Mouse (Mus musculus) Patski (cell line): ENCODE data around the gene Ntan1. TPM values are rescaled to one million over a fixed set of nuclear protein-coding genes. Genes with fewer than 3 reads are reported as not detected.
"Not testable (repeated sequence)": the region's sequence is repeated elsewhere in the genome, so short reads cannot be mapped to it uniquely, and the experiment has no call there.

Source experiments
- ATAC-seq: fragments of 100-300 bp; one replicate; pipeline ENCODE4 v1.8.0; 2021
- CTCF ChIA-PET: fragments of 350-600 bp; sonication (Branson Sonifier 250); formaldehyde crosslinking; loops from one replicate; lab custom pipeline; 2022; ENCODE audit warnings: inconsistent platforms; lab: Charles Lee
- POLR2A ChIA-PET: fragments of 350-600 bp; sonication (Branson Sonifier 250); formaldehyde crosslinking; loops from one replicate; lab custom pipeline; 2022; ENCODE audit warnings: antibody characterized with exemption, inconsistent platforms; lab: Charles Lee
- DNase-seq: peaks from one replicate; pipeline ENCODE4 v3.0.0-alpha.2; 2011; ENCODE audit warnings: low read depth, low spot score
- H3K27me3 ChIP-seq: fragments of 371-371 bp; one replicate; pipeline ENCODE4 v1.5.1; 2021
- CTCF ChIP-seq: fragments of 100-300 bp; IDR thresholded peaks from one replicate; pipeline ENCODE4 v1.5.1; 2021
- in situ Hi-C: fragments of 300-500 bp; cut with MboI; formaldehyde crosslinking; loops from 3 replicates; pipeline ENCODE4 v1.11.1; 2018; ENCODE audit warnings: low pct_unique_long_range_greater_than_20kb, mixed read lengths
- polyA plus RNA-seq: library from polyadenylated mRNA; unstranded; gene quantifications from one replicate; pipeline ENCODE4 v1.2.3, GENCODE M21; 2021

The Ntan1 gene
- polyA plus RNA-seq, 1 experiment from 2014 or later = 147 TPM

DNA sequence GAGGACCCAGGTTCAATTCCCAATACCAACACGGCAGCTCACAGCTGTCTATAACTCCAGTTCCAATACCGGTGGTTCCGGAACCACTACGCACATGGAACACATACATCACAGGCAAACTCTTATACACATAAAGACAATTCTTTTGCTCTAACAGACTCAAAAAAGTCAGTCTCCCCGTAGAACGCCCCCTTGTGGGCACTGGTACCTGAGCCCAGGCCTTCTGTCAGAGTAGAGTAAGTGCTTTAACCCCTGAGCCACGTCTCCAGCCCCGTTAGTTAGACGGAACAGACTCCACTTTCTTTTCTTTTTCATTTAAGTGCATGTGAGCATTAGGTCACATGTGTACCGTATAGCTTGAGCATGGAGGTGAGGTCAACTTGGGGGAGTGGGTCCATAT lies 11.8 kb downstream of the Ntan1 start:
- ChIA-PET POLR2A (no interaction called here), CTCF (no interaction called here)
- no peak for DNase-seq
- no peaks in the 10 kb centered on the region for H3K27me3 ChIP-seq
- no peak for ATAC-seq
- TF ChIP-seq CTCF = no peak
- in situ Hi-C loops = no loop called here

DNA sequence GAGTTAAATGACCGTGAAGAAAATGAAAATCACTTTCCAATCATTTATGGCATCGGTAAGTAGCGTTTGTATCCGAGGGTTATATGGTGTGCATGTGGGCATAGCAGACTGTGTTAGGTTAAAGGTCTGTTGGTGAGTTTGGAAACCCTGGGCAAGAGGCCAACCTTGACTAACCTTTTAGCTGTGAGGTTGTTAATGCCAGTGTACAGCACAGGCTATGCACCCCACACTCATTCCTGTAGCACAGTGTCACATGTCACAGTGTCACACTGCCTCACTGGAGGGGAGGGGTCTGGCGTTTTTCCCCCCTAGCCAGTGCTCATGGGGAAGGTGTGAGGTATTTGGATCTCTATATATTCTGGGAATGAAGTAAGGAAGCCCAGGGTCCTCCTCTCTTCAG lies 13.0 kb downstream of the Ntan1 start:
- no peak for TF ChIP-seq CTCF
- CTCF ChIA-PET = no interaction called here

GRCm38 (mm10) chr16:13834382-13834781 lies 15.7 kb downstream of the Ntan1 start:
- in situ Hi-C loops = no loop called here
- no peak for ATAC-seq
- H3K27me3 ChIP-seq = no peaks in the 10 kb centered on the region
- no peak for TF ChIP-seq CTCF
- ChIA-PET POLR2A (no interaction called here), CTCF (no interaction called here)
- DNase-seq = no peak

More for the DNA sequence above, 13.0 kb downstream of the Ntan1 start:
- no peak for DNase-seq
- in situ Hi-C loops = no loop called here
- POLR2A ChIA-PET = interaction anchor here (0.7 kb wide), 1 partner anchor 32 kb away, joined by 3 read pairs; no protein-coding TSS in a partner anchor
- H3K27me3 ChIP-seq = no peaks in the 10 kb centered on the region
- ATAC-seq = no peak

- H3K27me3 ChIP-seq = no peaks in the 10 kb centered on the region
- POLR2A ChIA-PET = no interaction called here
- DNase-seq (no peak), ATAC-seq (no peak)
- TF ChIP-seq CTCF = no peak
- in situ Hi-C loops = no loop called here
- CTCF ChIA-PET = interaction anchor here (0.8 to 1.5 kb wide), 3 partner anchors 15 to 61 kb away, joined by 3 to 4 read pairs (median 3); no protein-coding TSS in a partner anchor
Observed at GRCm38 (mm10) chr16:13840056-13840455, 21.4 kb downstream of the Ntan1 start.

- TF ChIP-seq CTCF = no peak
- ChIA-PET POLR2A (no interaction called here), CTCF (interaction anchor here (1.1 to 1.5 kb wide), 2 partner anchors 14 to 24 kb away, joined by 3 read pairs; no protein-coding TSS in a partner anchor)
- no peak for ATAC-seq
- in situ Hi-C loops = no loop called here
- H3K27me3 ChIP-seq = no peaks in the 10 kb centered on the region
- no peak for DNase-seq
Observed at GRCm38 (mm10) chr16:13840956-13841355, 22.3 kb downstream of the Ntan1 start.

DNA sequence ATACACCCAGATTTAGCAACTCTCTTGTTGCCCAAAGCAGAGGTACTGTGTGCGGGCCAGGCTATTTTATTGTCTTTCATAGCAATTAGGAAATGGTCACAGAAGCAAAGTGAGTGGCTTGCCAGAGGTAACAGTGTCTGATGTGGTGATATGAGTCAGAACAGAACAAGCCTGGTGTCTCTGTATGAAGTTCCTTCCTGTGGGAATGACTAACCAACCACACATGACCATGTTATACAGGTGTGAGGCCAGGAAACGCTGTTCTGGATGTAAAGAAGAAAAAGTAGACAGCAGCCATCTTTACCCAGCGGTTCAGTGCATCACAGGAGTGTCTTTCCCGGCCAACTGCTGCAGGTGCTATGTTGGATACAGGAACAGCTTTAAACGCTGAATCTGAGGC lies 26.4 kb downstream of the Ntan1 start:
- no peak for TF ChIP-seq CTCF
- ChIA-PET CTCF (no interaction called here), POLR2A (interaction anchor here (0.8 kb wide), 1 partner anchor 20 kb away, joined by 3 read pairs; no protein-coding TSS in a partner anchor)
- DNase-seq = no peak
- in situ Hi-C loops = no loop called here
- no peak for ATAC-seq
- H3K27me3 ChIP-seq = no peaks in the 10 kb centered on the region

DNA sequence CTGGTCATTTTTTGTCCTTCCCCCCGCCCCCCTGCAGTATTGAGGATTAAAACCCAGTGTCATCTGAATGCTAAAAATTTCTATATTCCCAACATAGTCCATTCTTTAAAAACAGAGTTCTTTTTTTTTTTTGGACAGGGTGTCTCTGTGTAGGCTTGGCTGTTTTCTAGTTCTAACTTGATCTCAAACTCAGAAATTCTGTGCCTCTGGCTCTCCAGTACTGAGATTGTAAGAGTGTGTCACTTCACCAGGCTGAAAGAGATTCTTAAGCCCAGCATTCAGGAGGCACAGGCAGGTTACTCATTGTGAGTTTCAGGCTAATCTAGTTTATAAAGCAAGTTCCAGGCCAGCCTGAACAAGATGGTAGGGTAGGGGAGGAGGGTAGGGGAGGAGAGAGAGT lies 28.0 kb downstream of the Ntan1 start:
- no peaks in the 10 kb centered on the region for H3K27me3 ChIP-seq
- POLR2A ChIA-PET = no interaction called here
- CTCF ChIA-PET = no interaction called here
- in situ Hi-C loops = no loop called here
- ATAC-seq = no peak
- TF ChIP-seq CTCF = no peak
- DNase-seq = no peak

- POLR2A ChIA-PET = no interaction called here
- in situ Hi-C loops = no loop called here
- DNase-seq = no peak
Observed at GRCm38 (mm10) chr16:13848310-13848709, 29.7 kb downstream of the Ntan1 start.

DNA sequence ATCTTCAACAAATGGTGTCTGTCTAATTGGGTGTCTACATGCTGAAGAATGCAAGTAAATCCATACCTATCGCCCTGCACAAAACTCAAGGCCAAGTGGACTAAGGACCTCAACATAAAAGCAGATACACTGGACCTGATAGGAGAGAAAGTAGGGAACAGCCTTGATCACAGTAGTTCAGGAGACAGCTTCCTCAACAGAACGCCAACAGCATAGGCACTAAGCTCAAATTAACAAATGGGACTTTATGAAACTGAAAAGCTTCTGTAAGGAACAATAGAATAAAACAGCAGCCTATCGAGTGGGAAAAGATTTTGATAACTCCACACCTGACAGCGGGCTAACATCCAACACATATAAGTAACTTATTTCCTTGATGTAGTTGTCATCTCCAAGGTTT lies 32.8 kb downstream of the Ntan1 start:
- TF ChIP-seq CTCF = no peak

More at GRCm38 (mm10) chr16:13848310-13848709, 29.7 kb downstream of the Ntan1 start:
- H3K27me3 ChIP-seq = no peaks in the 10 kb centered on the region
- no peak for TF ChIP-seq CTCF
- no peak for ATAC-seq
- CTCF ChIA-PET = no interaction called here

DNA sequence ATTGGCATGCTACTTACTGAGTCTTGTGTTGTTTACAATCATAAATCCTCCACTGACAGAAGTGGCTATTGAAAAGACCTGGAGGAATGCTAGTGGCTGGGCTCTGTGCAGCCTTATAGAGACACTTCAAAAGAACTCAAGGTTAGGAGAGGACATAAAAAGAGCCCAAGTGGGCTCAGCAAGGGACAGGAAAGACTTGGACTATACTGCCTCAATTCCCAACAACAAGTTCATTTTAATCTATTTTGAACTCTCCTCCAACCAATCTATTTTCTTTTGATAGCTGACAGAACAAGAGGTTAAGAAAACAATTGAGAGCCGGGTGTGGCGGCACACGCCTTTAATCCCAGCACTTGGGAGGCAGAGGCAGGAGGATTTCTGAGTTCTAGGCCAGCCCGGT lies 35.2 kb downstream of the Ntan1 start:
- in situ Hi-C loops = no loop called here
- ChIA-PET POLR2A (no interaction called here), CTCF (no interaction called here)
- ATAC-seq (no peak), DNase-seq (no peak)
- H3K27me3 ChIP-seq = no peaks in the 10 kb centered on the region
- TF ChIP-seq CTCF = no peak

More for the DNA sequence above, 32.8 kb downstream of the Ntan1 start:
- in situ Hi-C loops = no loop called here
- ChIA-PET POLR2A (no interaction called here), CTCF (interaction anchor here (1.1 to 1.5 kb wide), 2 partner anchors 13 to 16 kb away, joined by 3 to 6 read pairs; no protein-coding TSS in a partner anchor)
- ATAC-seq = no peak
- DNase-seq = no peak
- H3K27me3 ChIP-seq = no peaks in the 10 kb centered on the region

- no peak for TF ChIP-seq CTCF
- no peak for ATAC-seq
- no peaks in the 10 kb centered on the region for H3K27me3 ChIP-seq
- no peak for DNase-seq
- POLR2A ChIA-PET = no interaction called here
- in situ Hi-C loops = no loop called here
- CTCF ChIA-PET = no interaction called here
Observed at GRCm38 (mm10) chr16:13866076-13866475, 47.4 kb downstream of the Ntan1 start.

DNA sequence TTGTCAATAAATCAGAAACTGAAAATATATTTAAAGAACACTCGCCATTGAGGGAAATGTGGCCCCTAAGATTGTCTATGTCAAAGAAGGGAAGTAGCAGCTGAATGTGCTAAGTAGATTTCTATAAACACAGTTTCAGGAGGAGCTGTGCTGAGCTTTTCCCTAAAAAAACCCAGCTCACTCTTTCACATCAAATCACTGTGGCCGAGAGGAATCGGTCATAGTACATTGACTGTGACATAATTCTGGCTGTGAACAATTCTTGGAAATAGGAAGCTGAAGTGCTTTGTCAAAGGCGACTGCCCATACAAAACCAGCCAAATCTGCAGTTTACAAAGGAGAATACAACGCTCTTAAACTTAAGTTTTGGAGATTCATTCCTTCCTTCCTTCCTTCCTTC lies 48.0 kb downstream of the Ntan1 start:
- ATAC-seq (no peak), DNase-seq (no peak)
- no peaks in the 10 kb centered on the region for H3K27me3 ChIP-seq
- TF ChIP-seq CTCF = no peak
- in situ Hi-C loops = no loop called here
- ChIA-PET POLR2A (no interaction called here), CTCF (no interaction called here)

DNA sequence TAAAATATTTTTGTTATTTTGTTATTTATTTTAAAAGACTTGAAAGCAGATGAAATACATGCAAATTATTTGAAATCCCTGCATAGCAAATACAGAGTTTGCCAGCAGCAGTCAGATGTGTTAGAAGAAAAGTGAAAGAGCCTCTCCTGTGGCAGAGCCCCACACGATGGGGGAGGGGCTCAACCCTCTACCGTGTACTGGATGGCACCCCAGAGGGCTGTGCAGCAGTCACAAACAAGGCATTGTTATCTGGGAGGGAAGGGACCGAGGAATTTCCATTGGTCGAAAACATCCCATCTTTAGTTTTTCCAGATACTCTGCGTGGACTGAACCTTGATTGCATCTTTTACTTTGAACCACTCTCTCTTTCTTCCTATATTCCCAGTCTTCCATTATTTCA lies 48.8 kb downstream of the Ntan1 start:
- POLR2A ChIA-PET, CTCF ChIA-PET, DNase-seq, ATAC-seq, H3K27me3 ChIP-seq, in situ Hi-C loops: not testable (repeated sequence)
